Mouse (Mus musculus) cortical plate, adult 2 months (tissue): Measurements from ENCODE around the gene Foxl2. TPM values are rescaled to one million over a fixed set of nuclear protein-coding genes. Genes with fewer than 3 reads are reported as not detected.

Experiments
- H3K27ac ChIP-seq: fragments of 200-500 bp; 2 replicates; pipeline ENCODE4 v1.5.1; 2012; ENCODE audit warnings: low read length, control low read depth, inconsistent platforms; ENCODE audit not compliant: insufficient read depth
- H3K4me1 ChIP-seq: fragments of 200-500 bp; 2 replicates; pipeline ENCODE4 v1.6.1; 2011; ENCODE audit warnings: low read length; ENCODE audit not compliant: control insufficient read depth, insufficient read depth
- H3K4me3 ChIP-seq: fragments of 200-500 bp; 2 replicates; pipeline ENCODE4 v1.5.1; 2011; ENCODE audit warnings: mild to moderate bottlenecking, low read length, control low read depth; ENCODE audit not compliant: insufficient read depth
- CTCF ChIP-seq: fragments of 200-500 bp; IDR thresholded peaks from 2 replicates; pipeline ENCODE4 v1.5.1; 2011; ENCODE audit warnings: mild to moderate bottlenecking, control low read depth, low read length; ENCODE audit not compliant: insufficient read depth; ENCODE audit errors: extremely low read depth
- POLR2A ChIP-seq: fragments of 200-500 bp; IDR thresholded peaks from 2 replicates; pipeline ENCODE4 v1.6.1; 2011; ENCODE audit warnings: mild to moderate bottlenecking, low read length, control low read depth; ENCODE audit not compliant: insufficient read depth; ENCODE audit errors: extremely low read depth
- polyA plus RNA-seq: library from polyadenylated mRNA; depleted of rRNA; stranded (reverse); fragments of >200 nt; gene quantifications from 2 replicates; pipeline ENCODE4 v1.2.3, GENCODE M21; 2012; rRNA removed

Gene Foxl2
- polyA plus RNA-seq, 1 experiment, result 0.19 TPM

DNA sequence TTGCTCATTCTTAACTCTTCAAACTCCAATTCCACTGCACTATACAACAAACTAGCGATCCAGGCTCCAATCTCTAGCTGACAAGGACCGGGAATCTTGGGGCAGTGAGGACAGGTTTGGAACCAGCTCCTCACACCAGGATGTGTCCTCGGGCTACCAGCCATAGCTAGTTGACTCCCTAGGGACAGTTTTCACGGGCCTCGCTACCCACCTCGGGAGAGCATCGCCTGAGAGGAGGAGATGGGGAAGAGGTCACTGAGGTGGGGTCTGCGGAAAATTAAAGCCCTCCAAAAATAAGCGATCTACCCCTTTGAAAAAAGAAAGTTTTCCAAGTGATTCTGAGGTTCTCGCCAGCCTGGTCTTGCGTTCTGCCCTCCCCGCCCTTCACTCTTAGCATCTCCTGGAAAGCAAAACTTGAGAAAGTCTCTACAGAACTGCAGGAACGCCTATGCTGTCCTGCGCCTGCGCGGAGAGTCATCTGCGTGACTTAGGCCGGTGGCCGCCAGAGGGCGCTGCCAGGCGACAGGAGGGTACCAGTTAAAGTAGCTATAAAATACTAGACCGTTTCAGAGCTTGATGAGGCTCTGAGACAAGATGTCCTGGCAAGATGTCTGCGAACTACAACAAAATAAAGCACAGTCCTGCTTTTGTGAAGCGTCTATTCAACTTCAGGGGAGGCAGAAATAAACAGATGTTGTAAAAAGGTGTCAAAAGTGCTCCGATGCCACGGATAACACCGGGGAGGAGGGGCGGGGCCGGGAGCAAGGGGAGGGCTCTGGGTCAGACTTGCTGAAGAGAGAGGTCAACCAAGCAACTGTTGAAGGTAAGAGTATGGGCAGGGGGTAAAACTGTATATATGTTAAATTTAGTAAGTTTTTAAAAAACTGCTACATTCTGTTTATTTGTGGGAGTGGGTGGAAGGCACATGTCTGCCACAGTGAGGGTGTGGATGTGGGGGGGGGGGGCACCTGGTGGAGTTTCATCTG lies 24.6 kb downstream of the Foxl2 start:
- Histone ChIP-seq H3K27ac (no peak overlapping the region), H3K4me1 (no peaks in the 10 kb centered on the region), H3K4me3 (no peak overlapping the region)
- TF ChIP-seq CTCF (peak; percentile 85), POLR2A (no peak)

DNA sequence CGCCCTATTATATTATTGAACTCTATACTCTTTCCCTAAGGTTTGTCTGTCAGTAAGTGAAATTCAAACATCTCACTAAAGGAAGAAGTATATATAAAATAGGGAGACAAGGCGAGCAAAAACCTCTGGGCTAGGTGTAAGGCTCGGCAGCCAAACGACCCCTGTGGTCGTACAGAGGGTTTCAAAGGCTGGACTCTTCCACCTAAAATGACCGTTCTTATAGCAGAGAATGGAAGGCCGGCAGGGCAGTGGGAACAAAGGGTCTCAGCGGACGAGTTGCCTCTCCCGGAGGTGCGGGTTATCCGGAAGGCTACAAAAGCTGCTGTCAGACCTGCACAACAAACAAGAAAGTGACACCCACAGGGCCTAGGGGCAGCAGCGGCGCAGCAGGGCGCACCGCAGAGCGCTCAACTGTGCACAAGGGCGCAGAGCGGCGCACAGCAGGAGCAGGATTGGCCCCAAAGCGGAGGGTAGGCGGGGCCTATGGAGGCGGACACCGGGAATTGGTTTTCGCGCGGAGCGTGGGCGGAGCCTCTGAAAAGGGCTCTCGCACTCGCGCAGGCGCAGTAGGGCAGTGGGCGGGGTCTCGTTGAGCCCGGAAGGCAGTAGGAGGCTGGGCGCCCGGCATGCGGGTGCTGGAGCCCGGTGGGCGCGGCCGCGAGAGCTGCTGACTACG lies 30.9 kb downstream of the Foxl2 start, which contains the start of gene Faim:
TSS of gene Faim (plus strand) at position 574 of the 676 bp plus-strand sequence.
- H3K4me3 ChIP-seq, result peak within 1 kb of the TSS; percentile 85
- TF ChIP-seq CTCF (no peak), POLR2A (peak; percentile 83; the same call in 1 of the 2 replicates)
- H3K4me1 ChIP-seq, result no peaks in the 10 kb centered on the region
- no peak within 1 kb of the TSS for H3K27ac ChIP-seq

DNA sequence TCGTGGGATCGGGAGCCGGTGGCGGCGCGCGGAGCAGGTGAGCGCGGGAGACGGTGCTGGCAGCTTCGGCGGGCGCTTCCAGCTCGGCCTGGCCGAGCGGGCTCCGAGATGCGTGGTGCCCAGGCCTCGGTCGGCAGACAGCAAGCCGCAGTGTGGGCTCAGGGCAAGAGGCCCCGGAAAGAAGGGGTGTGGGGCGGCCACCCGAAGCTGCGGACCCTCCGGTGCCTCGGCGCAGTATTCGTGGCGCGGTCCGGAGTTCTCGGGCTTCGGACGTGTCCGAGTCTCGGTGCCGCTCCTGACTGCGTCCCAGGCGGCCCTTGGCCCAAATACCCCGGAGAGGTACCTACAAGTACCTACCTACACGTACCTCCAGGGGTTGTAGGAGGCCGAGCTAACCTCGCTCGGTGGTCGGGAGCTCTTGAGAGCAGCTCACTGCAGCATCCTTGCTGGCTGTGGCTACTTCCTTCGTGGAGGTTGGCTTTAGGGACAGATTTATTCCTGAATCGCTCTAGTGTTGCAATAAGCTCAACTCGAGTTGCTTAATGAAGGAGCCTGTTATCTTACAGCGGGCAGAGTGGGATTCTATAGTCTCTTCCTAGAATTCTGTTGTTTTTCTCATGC lies 31.5 kb downstream of the Foxl2 start:
- Histone ChIP-seq H3K4me1 (no peaks in the 10 kb centered on the region), H3K27ac (no peak overlapping the region), H3K4me3 (peak overlapping the region; percentile 85)
- TF ChIP-seq POLR2A (no peak), CTCF (no peak)

DNA sequence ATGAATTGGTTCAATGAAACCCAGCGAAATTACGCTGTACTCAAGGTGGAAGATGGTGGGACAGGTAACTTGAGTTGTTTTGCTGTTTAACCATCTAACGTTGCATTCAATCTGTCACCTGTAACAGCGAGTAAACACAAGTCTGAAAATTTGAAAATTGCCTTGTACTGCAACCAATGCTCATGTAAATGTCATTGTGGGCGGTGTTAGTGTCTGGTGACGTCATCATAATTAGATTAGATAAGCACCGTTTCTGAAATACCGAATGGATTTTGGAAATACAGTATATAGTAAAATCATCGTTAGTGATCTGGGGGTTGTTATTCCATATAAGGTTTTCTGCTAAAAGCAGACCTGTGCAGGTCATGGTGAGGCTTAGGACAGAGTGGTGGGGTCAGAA lies 32.0 kb downstream of the Foxl2 start:
- TF ChIP-seq CTCF, result no peak
- TF ChIP-seq POLR2A, result no peak
- H3K27ac ChIP-seq, result no peak overlapping the region
- no peaks in the 10 kb centered on the region for H3K4me1 ChIP-seq
- H3K4me3 ChIP-seq, result peak overlapping the region; percentile 85

DNA sequence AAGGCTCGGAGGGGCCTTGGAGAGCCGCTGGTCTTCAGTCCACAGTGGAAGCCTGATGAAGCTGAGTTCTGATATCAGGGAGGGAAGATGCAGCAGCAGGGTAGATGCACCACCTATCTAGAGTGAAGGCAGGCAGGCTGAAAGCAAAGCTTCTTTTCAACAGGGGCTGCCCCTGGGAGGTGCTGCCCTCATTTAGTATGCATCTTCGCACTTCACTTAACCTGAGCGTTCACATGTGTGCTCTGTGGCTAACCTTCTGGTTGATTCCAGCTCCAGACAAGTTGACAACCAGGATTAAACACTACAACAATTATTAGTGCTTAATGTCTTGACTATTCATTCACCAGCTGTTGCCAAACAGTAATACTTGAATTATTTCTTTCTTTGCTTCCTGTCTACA lies 39.0 kb downstream of the Foxl2 start:
- H3K4me3 ChIP-seq, result no peak overlapping the region
- H3K27ac ChIP-seq, result no peak overlapping the region
- TF ChIP-seq CTCF (no peak), POLR2A (no peak)
- H3K4me1 ChIP-seq, result no peaks in the 10 kb centered on the region

DNA sequence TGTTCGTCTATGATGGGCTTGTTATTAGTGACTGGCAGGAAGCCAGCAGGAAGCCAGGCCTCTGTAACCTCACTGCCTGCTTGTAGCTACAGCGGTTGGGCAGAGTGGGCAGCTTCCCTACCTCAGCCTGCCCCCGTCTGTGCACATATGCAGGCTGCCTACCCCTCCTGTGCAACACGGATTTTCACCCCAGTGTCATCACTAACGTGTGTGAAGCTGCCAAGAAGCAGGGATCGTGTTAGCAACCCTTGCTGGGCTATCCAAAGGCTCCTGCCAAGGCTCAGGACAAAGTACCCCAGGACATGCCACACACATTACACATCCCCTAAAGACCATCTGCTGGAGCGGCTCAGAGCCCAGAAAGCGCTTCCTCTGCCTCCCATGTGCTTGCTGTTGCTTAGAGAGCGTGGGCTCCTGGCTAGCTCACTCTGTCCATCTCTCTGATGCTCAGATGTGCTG lies 44.8 kb downstream of the Foxl2 start:
- Histone ChIP-seq H3K4me3 (no peak overlapping the region), H3K27ac (no peak overlapping the region), H3K4me1 (no peaks in the 10 kb centered on the region)
- TF ChIP-seq POLR2A (no peak), CTCF (no peak)

DNA sequence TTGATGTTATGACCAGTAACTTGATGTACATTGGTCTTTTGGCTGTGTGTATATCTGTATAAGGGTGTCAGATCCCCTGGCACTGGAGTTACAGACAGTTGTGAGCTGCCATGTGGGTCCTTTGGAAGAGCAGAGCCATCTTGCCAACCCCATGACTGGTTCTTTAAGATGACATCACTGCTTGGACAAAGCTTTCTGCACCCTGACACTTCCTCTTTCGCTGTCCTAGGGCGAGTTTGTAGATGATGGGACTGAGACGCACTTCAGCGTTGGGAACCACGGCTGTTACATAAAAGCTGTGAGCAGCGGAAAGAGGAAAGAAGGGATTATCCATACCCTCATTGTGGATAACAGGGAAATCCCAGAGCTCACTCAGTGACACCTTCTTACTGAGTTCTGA lies 46.2 kb downstream of the Foxl2 start:
- H3K27ac ChIP-seq, result no peak overlapping the region
- no peak overlapping the region for H3K4me3 ChIP-seq
- no peaks in the 10 kb centered on the region for H3K4me1 ChIP-seq
- no peak for TF ChIP-seq POLR2A
- no peak for TF ChIP-seq CTCF

Other genes starting within 250 kb of the Foxl2 start
- not detected in 2 replicates for gene Prr23a1, start 112.8 kb upstream of the Foxl2 start, polyA plus RNA-seq
- not detected in 2 replicates for gene Prr23a2, start 98.8 kb upstream of the Foxl2 start, polyA plus RNA-seq
- gene Prr23a3, start 90.5 kb upstream of the Foxl2 start, polyA plus RNA-seq, result not detected in 2 replicates
- not detected in 2 replicates for gene 7420426K07Rik, start 52.2 kb upstream of the Foxl2 start, polyA plus RNA-seq
- gene Faim, start 31.1 kb downstream of the Foxl2 start, polyA plus RNA-seq, result 27.0 and 28.8 TPM in 2 replicates
- not detected in 2 replicates for gene Gm1123, start 80.4 kb downstream of the Foxl2 start, polyA plus RNA-seq
- gene Pik3cb, start 185.3 kb downstream of the Foxl2 start, polyA plus RNA-seq, result 12.6 and 13.0 TPM in 2 replicates